9 mouse cellular contexts compared by ENCODE assay signal in the genomic region with DNA sequence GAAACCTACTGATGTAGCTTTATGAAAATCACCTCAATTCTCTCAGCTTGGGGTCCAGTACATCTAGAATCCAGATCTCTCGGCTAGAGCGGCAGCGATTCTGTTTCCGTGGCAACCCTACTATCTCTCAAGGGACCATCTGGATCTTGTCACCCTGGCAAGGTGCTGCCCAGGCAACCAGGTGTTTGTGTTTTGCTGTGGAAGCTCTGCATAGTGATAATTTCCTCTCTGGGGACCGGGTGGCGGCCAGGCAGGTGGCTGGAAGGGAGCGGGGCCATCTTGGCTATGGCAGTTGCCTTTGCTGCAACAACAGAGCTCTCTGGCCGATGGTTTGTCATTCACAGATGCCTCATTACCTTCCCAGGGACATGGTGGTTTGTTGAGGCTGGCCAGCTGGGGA.
DNase-seq lines count a peak whose midpoint lies in the region; ATAC-seq and TF ChIP-seq lines count a peak whose summit lies in the region.
"Had no signal": no experiment of that assay in that cellular context is flagged by ENCODE, and none has a peak within 500 bp of the region (broad histone marks: within the 10 kb centered on the region; RNA-seq: fewer than 3 reads in every experiment).

No protein-coding gene starts in this region.

- no peak overlapping the region for H3K9ac ChIP-seq in forebrain, embryonic 11.5 days (ENCODE audit: low read length)
- no peak overlapping the region for H3K9ac ChIP-seq in intestine, embryonic 16.5 days (ENCODE audit: low read depth, low read length)
- H3K9ac ChIP-seq: heart, embryonic 13.5 days had no signal

- WGBS in forebrain, embryonic 11.5 days = 83% methylated on average over 8 of the region's 8 CpGs
- 59% methylated on average over 8 of the region's 8 CpGs for WGBS in intestine, embryonic 16.5 days

- H3K27me3 ChIP-seq in testis, adult 2 months (ENCODE audit: control insufficient read depth, insufficient read depth, low read length) = no peaks in the 10 kb centered on the region
- H3K27me3 ChIP-seq in forebrain, embryonic 11.5 days (ENCODE audit: control insufficient read depth, insufficient read depth, low read length) = no peaks in the 10 kb centered on the region
- no peaks in the 10 kb centered on the region for H3K27me3 ChIP-seq in intestine, embryonic 16.5 days (replicated peaks; ENCODE audit: control insufficient read depth, insufficient read depth, low read length)
- H3K27me3 ChIP-seq: heart, embryonic 13.5 days had no signal

- no peak overlapping the region for H3K4me2 ChIP-seq in forebrain, embryonic 11.5 days (ENCODE audit: low read depth, low read length, severe bottlenecking)
- no peak overlapping the region for H3K4me2 ChIP-seq in intestine, embryonic 16.5 days (ENCODE audit: low read depth, low read length)
- H3K4me2 ChIP-seq: heart, embryonic 13.5 days had no signal

- no peak for DNase-seq in testis, postnatal 14 days (ENCODE audit: low spot score)
- DNase-seq in forebrain, embryonic 11.5 days (ENCODE audit: low spot score) = no peak
- DNase-seq in adrenal gland, postnatal 14 days = no peak
- no peak for DNase-seq in gastrocnemius, postnatal 10 days
- DNase-seq in cerebellum, adult 11 months = no peak

- H3K4me1 ChIP-seq in testis, adult 2 months (ENCODE audit: control insufficient read depth, insufficient read depth, low read length) = peaks cover 4% of the 10 kb centered on the region
- H3K4me1 ChIP-seq in forebrain, embryonic 11.5 days (replicated peaks; ENCODE audit: control insufficient read depth, insufficient read depth, low read length) = peaks cover 19% of the 10 kb centered on the region
- H3K4me1 ChIP-seq in intestine, embryonic 16.5 days (ENCODE audit: control insufficient read depth, insufficient read depth, low read length) = peaks cover 34% of the 10 kb centered on the region

- no peaks in the 10 kb centered on the region for H3K9me3 ChIP-seq in forebrain, embryonic 11.5 days (ENCODE audit: control insufficient read depth, low read length)
- H3K9me3 ChIP-seq in intestine, embryonic 16.5 days (ENCODE audit: control insufficient read depth, low read length) = no peaks in the 10 kb centered on the region
- H3K9me3 ChIP-seq: heart, embryonic 13.5 days had no signal

- peak overlapping the region; percentile 54 for H3K4me3 ChIP-seq in testis, adult 2 months (ENCODE audit: control insufficient read depth, low read depth, low read length)
- H3K4me3 ChIP-seq in forebrain, embryonic 11.5 days (ENCODE audit: low read depth, low read length) = no peak overlapping the region
- no peak overlapping the region for H3K4me3 ChIP-seq in intestine, embryonic 16.5 days (ENCODE audit: low read length)
- H3K4me3 ChIP-seq: heart, embryonic 13.5 days had no signal

- no peak for ATAC-seq in forebrain, embryonic 11.5 days (replicated peaks; ENCODE audit: low FRiP score)
- ATAC-seq in intestine, embryonic 16.5 days = no peak
- ATAC-seq in neutrophil, adult 5-6 weeks (ENCODE audit: extremely low read depth, insufficient number of reproducible peaks, low FRiP score, poor library complexity, severe bottlenecking) = peak; percentile 80

- H3K36me3 ChIP-seq in testis, adult 2 months (ENCODE audit: control insufficient read depth, insufficient read depth, low read length) = no peaks in the 10 kb centered on the region
- H3K36me3 ChIP-seq in forebrain, embryonic 11.5 days (ENCODE audit: control insufficient read depth, insufficient read depth, low read length) = peaks cover 2% of the 10 kb centered on the region; the same call in 1 of the 2 replicates
- no peaks in the 10 kb centered on the region for H3K36me3 ChIP-seq in intestine, embryonic 16.5 days (ENCODE audit: control insufficient read depth, insufficient read depth, low read length)

- TF ChIP-seq POLR2A in testis, adult 2 months (IDR thresholded peaks at IDR 0.05; ENCODE audit: control insufficient read depth, low read depth, low read length) = no peak

- H3K27ac ChIP-seq in testis, adult 2 months (ENCODE audit: control insufficient read depth, insufficient read depth, low read depth, low read length) = no peak overlapping the region
- H3K27ac ChIP-seq in forebrain, embryonic 11.5 days (ENCODE audit: low read depth, low read length) = 0 out of 2 replicates have a peak overlapping the region, but pooled peaks have one; percentile 18
- peak overlapping the region; percentile 48; the same call in 1 of the 2 replicates for H3K27ac ChIP-seq in intestine, embryonic 16.5 days (ENCODE audit: low read length)
- H3K27ac ChIP-seq: heart, embryonic 13.5 days had no signal

- no peak for TF ChIP-seq CTCF in testis, adult 2 months (IDR thresholded peaks at IDR 0.05; ENCODE audit: control insufficient read depth, insufficient read depth, insufficient replicate concordance, low read depth, low read length)
